Mouse (Mus musculus): ENCODE data around the gene Olfr609. TPM values are rescaled to one million over a fixed set of nuclear protein-coding genes. Genes with fewer than 3 reads are reported as not detected.
"Not testable (repeated sequence)": the region's sequence is repeated elsewhere in the genome, so short reads cannot be mapped to it uniquely, and the experiment has no call there.

Gene Olfr609
- total RNA-seq (2012; rRNA removed): not detected in 2 replicates

- no peak for DNase-seq (ENCODE audit: low read depth, low spot score)
- TF ChIP-seq HCFC1 (IDR thresholded peaks at IDR 0.05; ENCODE audit: borderline replicate concordance, insufficient read depth, low read length) (no peak), CHD2 (IDR thresholded peaks at IDR 0.05; ENCODE audit: low read depth, low read length) (no peak), ZC3H11A (IDR thresholded peaks at IDR 0.05; ENCODE audit: borderline replicate concordance, low read depth, low read length) (no peak), MAFK (IDR thresholded peaks at IDR 0.05; ENCODE audit: insufficient read depth, low read depth, low read length) (no peak), ZNF384 (IDR thresholded peaks at IDR 0.05; ENCODE audit: low read depth, low read length) (no peak)
- H3K4me3 ChIP-seq (ENCODE audit: insufficient read depth in 1 of 2, low read depth in 1 of 2, low read length in 2 of 2, poor library complexity in 1 of 2, severe bottlenecking in 1 of 2): no peak within 1 kb of the TSS
- no peaks in the 10 kb centered on the region for H3K4me1 ChIP-seq (ENCODE audit: control insufficient read depth in 2 of 2, insufficient read depth in 2 of 2, low read length in 2 of 2, poor library complexity in 1 of 2)
- no peaks in the 10 kb centered on the region for H3K36me3 ChIP-seq (ENCODE audit: control insufficient read depth, insufficient read depth, low read length, poor library complexity, severe bottlenecking)
- H3K9ac ChIP-seq (ENCODE audit: insufficient read depth, low read depth, low read length, poor library complexity, severe bottlenecking): no peak within 1 kb of the TSS
- H3K9me3 ChIP-seq (ENCODE audit: control insufficient read depth, insufficient read depth, low read depth, low read length): no peaks in the 10 kb centered on the region
- H3K27ac ChIP-seq (ENCODE audit: insufficient read depth, low read depth, low read length, poor library complexity, severe bottlenecking): no peak within 1 kb of the TSS
- in situ Hi-C loops (cut with MboI; ENCODE audit: low sequenced_read_pairs in 2 of 2, unreplicated experiment in 2 of 2): no loop called here
Measured at GRCm38 (mm10) chr7:103497962-103498361, at the start of gene Olfr609. TSS of gene Olfr609 (minus strand) at chr7:103498062.

- in situ Hi-C loops (cut with MboI; ENCODE audit: low sequenced_read_pairs in 2 of 2, unreplicated experiment in 2 of 2); DNase-seq (ENCODE audit: low read depth, low spot score); H3K4me1 ChIP-seq (ENCODE audit: control insufficient read depth in 2 of 2, insufficient read depth in 2 of 2, low read length in 2 of 2, poor library complexity in 1 of 2); H3K9ac ChIP-seq (ENCODE audit: insufficient read depth, low read depth, low read length, poor library complexity, severe bottlenecking); H3K36me3 ChIP-seq (ENCODE audit: control insufficient read depth, insufficient read depth, low read length, poor library complexity, severe bottlenecking); H3K9me3 ChIP-seq (ENCODE audit: control insufficient read depth, insufficient read depth, low read depth, low read length); H3K27ac ChIP-seq (ENCODE audit: insufficient read depth, low read depth, low read length, poor library complexity, severe bottlenecking); H3K4me3 ChIP-seq (ENCODE audit: insufficient read depth in 1 of 2, low read depth in 1 of 2, low read length in 2 of 2, poor library complexity in 1 of 2, severe bottlenecking in 1 of 2): not testable (repeated sequence)
Measured at GRCm38 (mm10) chr7:103542617-103543016, 44.8 kb upstream of the Olfr609 start, which contains the start of gene Olfr612. TSS of gene Olfr612 (minus strand) at chr7:103542717.

GRCm38 (mm10) chr7:103520746-103521145, 22.9 kb upstream of the Olfr609 start, which contains the start of gene Olfr611:
TSS of gene Olfr611 (minus strand) at chr7:103520846.
- in situ Hi-C loops (cut with MboI; ENCODE audit: low sequenced_read_pairs in 2 of 2, unreplicated experiment in 2 of 2); H3K36me3 ChIP-seq (ENCODE audit: control insufficient read depth, insufficient read depth, low read length, poor library complexity, severe bottlenecking); H3K4me1 ChIP-seq (ENCODE audit: control insufficient read depth in 2 of 2, insufficient read depth in 2 of 2, low read length in 2 of 2, poor library complexity in 1 of 2); DNase-seq (ENCODE audit: low read depth, low spot score); H3K9me3 ChIP-seq (ENCODE audit: control insufficient read depth, insufficient read depth, low read depth, low read length); H3K27ac ChIP-seq (ENCODE audit: insufficient read depth, low read depth, low read length, poor library complexity, severe bottlenecking); H3K4me3 ChIP-seq (ENCODE audit: insufficient read depth in 1 of 2, low read depth in 1 of 2, low read length in 2 of 2, poor library complexity in 1 of 2, severe bottlenecking in 1 of 2); H3K9ac ChIP-seq (ENCODE audit: insufficient read depth, low read depth, low read length, poor library complexity, severe bottlenecking): not testable (repeated sequence)

GRCm38 (mm10) chr7:103512022-103512421, 14.2 kb upstream of the Olfr609 start, which contains the start of gene Olfr610:
TSS of gene Olfr610 (minus strand) at chr7:103512122.
- no peak for TF ChIP-seq CHD2 (IDR thresholded peaks at IDR 0.05; ENCODE audit: low read depth, low read length)
- no peak for TF ChIP-seq MAFK (IDR thresholded peaks at IDR 0.05; ENCODE audit: insufficient read depth, low read depth, low read length)
- no peak for TF ChIP-seq ZC3H11A (IDR thresholded peaks at IDR 0.05; ENCODE audit: borderline replicate concordance, low read depth, low read length)
- no peak for TF ChIP-seq HCFC1 (IDR thresholded peaks at IDR 0.05; ENCODE audit: borderline replicate concordance, insufficient read depth, low read length)
- TF ChIP-seq ZNF384 (IDR thresholded peaks at IDR 0.05; ENCODE audit: low read depth, low read length): no peak
- H3K36me3 ChIP-seq (ENCODE audit: control insufficient read depth, insufficient read depth, low read length, poor library complexity, severe bottlenecking): no peaks in the 10 kb centered on the region
- no peak for DNase-seq (ENCODE audit: low read depth, low spot score)
- no peak within 1 kb of the TSS for H3K27ac ChIP-seq (ENCODE audit: insufficient read depth, low read depth, low read length, poor library complexity, severe bottlenecking)
- no peaks in the 10 kb centered on the region for H3K4me1 ChIP-seq (ENCODE audit: control insufficient read depth in 2 of 2, insufficient read depth in 2 of 2, low read length in 2 of 2, poor library complexity in 1 of 2)
- H3K4me3 ChIP-seq (ENCODE audit: insufficient read depth in 1 of 2, low read depth in 1 of 2, low read length in 2 of 2, poor library complexity in 1 of 2, severe bottlenecking in 1 of 2): no peak within 1 kb of the TSS
- no peak within 1 kb of the TSS for H3K9ac ChIP-seq (ENCODE audit: insufficient read depth, low read depth, low read length, poor library complexity, severe bottlenecking)
- in situ Hi-C loops (cut with MboI; ENCODE audit: low sequenced_read_pairs in 2 of 2, unreplicated experiment in 2 of 2): no loop called here
- H3K9me3 ChIP-seq (ENCODE audit: control insufficient read depth, insufficient read depth, low read depth, low read length): no peaks in the 10 kb centered on the region

- H3K36me3 ChIP-seq (ENCODE audit: control insufficient read depth, insufficient read depth, low read length, poor library complexity, severe bottlenecking); DNase-seq (ENCODE audit: low read depth, low spot score); H3K27ac ChIP-seq (ENCODE audit: insufficient read depth, low read depth, low read length, poor library complexity, severe bottlenecking); in situ Hi-C loops (cut with MboI; ENCODE audit: low sequenced_read_pairs in 2 of 2, unreplicated experiment in 2 of 2); H3K4me1 ChIP-seq (ENCODE audit: control insufficient read depth in 2 of 2, insufficient read depth in 2 of 2, low read length in 2 of 2, poor library complexity in 1 of 2); H3K4me3 ChIP-seq (ENCODE audit: insufficient read depth in 1 of 2, low read depth in 1 of 2, low read length in 2 of 2, poor library complexity in 1 of 2, severe bottlenecking in 1 of 2); H3K9me3 ChIP-seq (ENCODE audit: control insufficient read depth, insufficient read depth, low read depth, low read length); H3K9ac ChIP-seq (ENCODE audit: insufficient read depth, low read depth, low read length, poor library complexity, severe bottlenecking): not testable (repeated sequence)
Measured at GRCm38 (mm10) chr7:103477106-103477505, 20.8 kb downstream of the Olfr609 start.
